Comparison of ENCODE assay signal across 10 mouse cellular contexts in genomic region chr2:148148272-148148671, GRCm38 (mm10).
"Had no signal": no experiment of that assay in that cellular context is flagged by ENCODE, and none has a peak within 500 bp of the region (broad histone marks: within the 10 kb centered on the region; RNA-seq: fewer than 3 reads in every experiment).

No protein-coding gene starts in this region.

- H3K4me1 ChIP-seq: liver, embryonic 13.5 days; lung, embryonic 15.5 days had no signal

- H3K4me3 ChIP-seq: liver, embryonic 13.5 days; lung, embryonic 15.5 days had no signal

- DNase-seq: kidney, adult 18-20 months; kidney, adult 9 months; kidney, postnatal 14 days; kidney, postnatal 4 days; liver, embryonic 13.5 days; lung, postnatal 4 days; midbrain, embryonic 14.5 days; thymus, adult 18-20 months; thymus, postnatal 36 days had no signal
